Mouse (Mus musculus) layer of hippocampus, postnatal 36 days (tissue): ENCODE results near the gene Bbc3. TPM values are rescaled to one million over a fixed set of nuclear protein-coding genes. Genes with fewer than 3 reads are reported as not detected.
"Not testable (repeated sequence)": the region's sequence is repeated elsewhere in the genome, so short reads cannot be mapped to it uniquely, and the experiment has no call there.

Experiments used
- DNase-seq, 2 experiments: peaks; one replicate each; pipeline ENCODE4 v3.0.0; 2022
- total RNA-seq, 2 experiments: library from RNA; stranded (reverse); gene quantifications; 2 replicates each; pipeline ENCODE4 v1.2.3; 2021

Gene Bbc3
- total RNA-seq, 2 experiments from 2014 or later: 11.3 to 13.0 TPM

- peak; percentile 92 to 94 for DNase-seq
Measured at GRCm38 (mm10) chr7:16294837-16295236, 13.4 kb upstream of the Bbc3 start.

DNA sequence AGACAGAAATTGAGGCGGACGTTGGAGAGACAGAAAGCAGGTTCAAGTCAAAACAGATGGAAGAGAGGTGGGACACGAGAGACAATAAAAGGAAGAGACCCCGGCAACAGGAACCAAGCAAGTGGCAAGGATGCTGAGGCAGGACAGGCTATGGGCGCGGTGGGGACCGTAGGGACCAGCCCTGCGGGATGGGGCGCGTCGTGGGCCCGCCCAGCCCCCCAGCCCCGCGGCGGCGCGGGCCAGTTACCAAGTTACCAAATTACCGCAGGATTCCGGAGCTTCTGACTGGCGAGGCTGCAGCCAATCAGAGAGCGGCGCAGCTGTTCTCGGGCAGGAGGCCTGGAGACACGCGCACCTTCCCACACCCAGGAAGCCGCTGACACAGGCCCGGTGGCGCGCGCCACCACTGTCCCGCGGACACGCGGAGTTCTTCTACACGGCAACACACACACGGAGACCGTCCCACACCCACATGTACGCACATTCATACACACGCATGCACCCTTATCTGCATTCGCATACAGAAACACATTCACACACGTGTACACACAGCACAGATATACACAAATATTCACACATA is 12.8 kb upstream of the Bbc3 start:
- DNase-seq: peak; percentile 77 to 82

GRCm38 (mm10) chr7:16296146-16296545 is 12.0 kb upstream of the Bbc3 start:
- DNase-seq: no peak

- peak; percentile 65 to 77 for DNase-seq
Measured at GRCm38 (mm10) chr7:16296766-16297390, 11.3 kb upstream of the Bbc3 start.

DNA sequence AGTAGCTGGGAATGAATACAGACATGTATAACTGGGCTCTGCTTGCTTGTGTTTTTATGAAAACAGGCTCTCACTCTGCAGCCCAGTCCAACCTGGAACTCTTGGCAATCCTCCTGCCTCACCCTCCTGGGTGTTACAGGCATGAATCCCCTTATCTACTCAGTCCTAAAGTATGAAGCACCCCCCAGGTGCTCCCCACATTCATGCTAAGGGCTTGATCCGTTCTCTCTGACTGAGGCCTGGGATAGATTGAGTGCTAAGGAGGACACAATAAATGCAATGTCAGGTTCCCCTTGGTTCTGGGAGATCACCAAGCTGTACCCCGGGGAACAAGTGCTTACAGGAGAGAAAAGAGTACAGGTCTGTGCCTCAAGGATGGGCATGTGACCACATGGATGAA is 10.6 kb upstream of the Bbc3 start:
- no peak for DNase-seq

- DNase-seq: no peak
Measured at GRCm38 (mm10) chr7:16298927-16299326, 9.3 kb upstream of the Bbc3 start.

DNA sequence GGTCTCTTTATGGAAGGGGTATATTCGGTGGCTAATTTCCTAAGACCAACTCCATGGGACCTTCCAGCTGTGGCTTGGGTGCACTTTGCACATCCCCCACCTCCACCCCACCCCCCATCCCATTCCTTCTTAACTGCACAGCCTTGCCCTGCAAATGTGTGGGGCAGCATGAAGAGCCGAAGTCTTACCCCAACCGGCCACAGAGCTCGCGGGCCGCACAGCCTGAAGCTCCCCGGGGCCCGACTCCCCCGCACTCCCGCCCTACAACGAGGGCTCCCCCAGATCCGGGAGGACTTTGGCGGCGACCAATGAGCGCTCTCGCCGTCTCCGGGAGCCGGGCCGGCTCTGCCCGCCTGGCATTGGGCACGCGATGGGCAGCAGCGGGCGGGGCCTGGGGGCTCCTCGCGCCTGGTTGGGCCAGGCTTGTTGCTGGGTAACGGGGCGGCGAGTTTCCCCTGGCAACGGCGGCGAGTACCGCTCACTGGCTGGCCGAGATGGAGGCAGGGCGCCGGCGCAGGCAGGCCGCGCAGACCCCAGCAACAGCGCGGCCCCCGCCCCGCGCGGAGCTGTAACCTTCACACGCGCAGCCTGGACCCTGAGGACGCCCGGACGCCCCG is 8.7 kb upstream of the Bbc3 start:
- peak; percentile 97 for DNase-seq

DNA sequence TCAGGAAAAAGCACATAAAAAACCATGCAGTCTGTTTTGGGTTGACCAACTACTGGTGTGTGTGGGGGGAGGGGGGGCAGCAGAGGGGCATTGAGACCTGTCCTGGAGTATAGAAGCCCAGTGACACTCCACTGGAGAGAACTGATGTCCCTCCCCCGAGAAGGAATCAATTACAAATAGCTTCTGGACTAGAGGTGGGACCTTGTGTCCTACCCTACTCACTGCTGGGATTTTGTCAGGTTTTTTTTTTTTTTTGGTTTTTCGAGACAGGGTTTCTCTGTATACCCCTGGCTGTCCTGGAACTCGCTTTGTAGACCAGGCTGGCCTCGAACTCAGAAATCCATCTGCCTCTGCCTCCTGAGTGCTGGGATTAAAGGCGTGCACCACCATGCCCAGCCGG is 1.1 kb upstream of the Bbc3 start:
- not testable (repeated sequence) for DNase-seq

DNA sequence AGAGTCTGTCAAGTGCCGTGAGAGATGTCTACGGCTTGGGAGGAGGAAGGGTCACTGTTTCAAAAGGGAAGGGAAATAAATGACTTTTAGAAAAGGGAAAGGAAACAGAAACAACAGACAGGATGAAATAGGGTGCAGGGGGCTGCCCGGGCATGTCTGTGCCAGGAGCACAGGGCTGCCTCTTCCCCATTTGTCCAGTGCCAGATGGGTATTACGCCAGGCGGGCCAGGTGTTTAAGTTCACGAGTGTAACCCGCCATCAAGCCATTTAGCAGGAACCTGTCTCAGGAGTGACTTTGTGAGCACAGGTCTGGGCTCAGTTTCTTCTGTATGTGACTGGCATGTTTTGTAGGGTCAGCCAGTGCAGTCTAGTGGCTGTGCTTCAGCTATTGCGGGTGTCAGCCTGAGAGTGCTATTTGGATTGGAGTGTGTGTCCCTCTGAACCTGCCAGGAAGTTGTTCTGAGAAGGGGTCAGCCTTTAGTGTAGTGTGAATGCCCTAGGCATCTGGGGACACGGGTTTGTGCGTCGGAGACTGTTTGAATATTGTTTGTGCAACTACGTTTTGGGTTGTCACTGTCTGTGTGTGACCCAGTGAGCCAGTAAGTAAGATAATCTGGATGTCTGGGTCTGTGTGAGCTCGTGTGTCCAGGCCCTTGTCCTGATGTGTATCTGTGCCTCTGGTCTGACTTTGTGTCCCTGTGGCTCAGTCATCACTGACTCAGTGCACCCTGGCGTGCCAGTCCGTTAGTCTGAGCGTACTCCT is 543 bp downstream of the Bbc3 start:
- no peak for DNase-seq

DNA sequence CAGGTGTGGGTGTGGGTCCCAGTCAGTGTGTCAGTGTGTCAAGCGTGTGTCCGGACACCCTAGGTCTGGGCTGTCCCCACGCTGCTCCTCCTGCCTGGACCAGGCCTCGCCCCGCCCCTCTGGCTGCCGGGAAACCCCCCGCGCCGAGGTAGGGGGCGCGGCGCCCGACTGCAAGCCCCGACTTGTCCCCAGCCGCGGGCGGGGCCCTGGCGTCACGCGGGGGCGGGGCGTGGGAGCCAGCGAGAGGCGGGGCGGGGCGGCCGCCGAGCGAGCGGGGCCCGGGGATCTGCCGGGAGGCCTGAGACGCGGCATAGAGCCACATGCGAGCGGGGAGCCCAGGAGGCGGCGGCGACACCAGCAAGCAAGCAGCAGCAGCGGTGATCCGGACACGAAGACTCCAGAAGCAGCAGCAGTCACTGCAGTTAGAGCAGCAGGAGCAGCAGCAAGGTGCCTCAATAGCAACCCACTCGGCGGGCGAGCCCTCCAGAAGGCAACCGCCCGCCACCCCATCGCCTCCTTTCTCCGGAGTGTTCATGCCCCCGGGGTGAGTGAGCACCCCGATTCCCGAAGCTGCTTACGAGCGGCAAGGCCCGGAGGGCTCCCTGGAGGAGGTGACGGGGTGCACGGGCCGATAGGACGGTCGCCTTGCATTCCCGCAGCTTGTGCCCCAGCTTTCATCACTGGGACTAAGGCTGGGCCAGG is 1.3 kb downstream of the Bbc3 start:
- DNase-seq: peak; percentile 87

DNA sequence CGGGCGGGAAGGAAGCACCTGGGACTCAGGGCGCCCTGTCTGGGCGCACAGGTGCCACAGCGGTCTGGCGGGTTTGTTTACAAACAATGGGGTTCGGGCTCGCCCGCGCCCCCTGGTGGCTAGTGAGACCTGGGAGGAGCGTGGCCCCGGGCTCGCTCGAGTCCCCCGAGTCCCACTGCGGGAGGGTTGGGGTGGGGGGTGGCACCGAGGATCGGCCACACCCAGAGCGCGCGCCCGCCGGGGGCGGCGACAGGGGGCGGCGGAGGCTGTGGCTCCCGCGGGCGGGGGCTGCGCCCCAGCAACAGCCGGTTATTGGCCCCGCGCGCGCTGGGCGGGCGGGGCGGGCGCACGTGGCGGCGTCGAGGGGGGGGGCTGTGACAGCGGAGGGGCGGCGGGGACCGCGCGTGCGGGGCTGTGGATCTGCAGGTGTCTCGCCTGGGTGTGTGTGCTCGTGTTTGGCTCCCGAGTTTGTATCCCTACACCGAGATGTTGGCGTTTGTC is 1.9 kb downstream of the Bbc3 start:
- DNase-seq: peak; percentile 70 to 76

DNA sequence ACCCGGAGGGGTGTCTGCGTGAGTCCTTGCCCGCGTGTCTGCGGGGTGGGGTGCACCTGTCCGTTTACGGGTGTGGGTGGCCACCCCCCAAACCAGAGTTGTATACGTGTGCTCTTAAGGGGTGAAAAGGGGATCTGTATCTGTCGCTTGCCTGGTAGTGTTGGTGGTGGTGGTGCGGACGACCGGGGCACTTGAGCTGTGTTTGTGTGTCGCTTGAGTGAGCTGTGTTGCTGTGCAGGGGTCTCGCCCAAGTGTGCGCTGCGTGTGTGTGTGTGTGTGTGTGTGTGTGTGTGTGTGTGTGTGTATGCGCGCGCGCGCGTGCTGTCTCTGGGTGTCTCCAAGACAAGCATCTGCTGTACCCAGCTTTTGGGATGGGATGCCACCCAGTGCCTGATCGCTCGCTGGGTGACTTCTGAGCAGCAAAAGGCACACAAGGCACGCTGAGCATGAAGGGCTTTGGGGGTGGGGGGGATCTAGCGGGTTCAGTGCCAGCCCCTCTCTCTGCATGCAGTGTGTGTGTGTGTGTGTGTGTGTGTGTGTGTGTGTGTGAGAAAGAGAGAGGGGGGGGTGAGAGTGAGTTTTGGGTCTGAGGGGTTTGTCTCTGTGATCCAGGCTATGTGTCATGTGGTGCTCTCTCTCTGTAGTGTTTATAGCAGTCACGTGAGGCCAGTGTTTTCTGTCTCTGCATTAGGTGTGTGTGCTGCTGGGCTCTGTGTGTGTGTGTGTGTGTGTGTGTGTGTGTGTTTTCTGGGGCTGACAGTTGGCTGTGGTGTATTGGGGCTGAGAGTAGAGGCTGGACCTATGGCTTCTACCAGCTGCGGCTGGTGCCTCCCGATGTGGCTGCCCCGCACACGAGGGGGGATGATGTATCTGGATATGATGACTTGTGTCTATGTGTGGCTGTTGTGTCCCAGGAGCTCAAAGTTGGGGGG is 2.6 kb downstream of the Bbc3 start:
- peak; percentile 55 to 58 for DNase-seq

DNA sequence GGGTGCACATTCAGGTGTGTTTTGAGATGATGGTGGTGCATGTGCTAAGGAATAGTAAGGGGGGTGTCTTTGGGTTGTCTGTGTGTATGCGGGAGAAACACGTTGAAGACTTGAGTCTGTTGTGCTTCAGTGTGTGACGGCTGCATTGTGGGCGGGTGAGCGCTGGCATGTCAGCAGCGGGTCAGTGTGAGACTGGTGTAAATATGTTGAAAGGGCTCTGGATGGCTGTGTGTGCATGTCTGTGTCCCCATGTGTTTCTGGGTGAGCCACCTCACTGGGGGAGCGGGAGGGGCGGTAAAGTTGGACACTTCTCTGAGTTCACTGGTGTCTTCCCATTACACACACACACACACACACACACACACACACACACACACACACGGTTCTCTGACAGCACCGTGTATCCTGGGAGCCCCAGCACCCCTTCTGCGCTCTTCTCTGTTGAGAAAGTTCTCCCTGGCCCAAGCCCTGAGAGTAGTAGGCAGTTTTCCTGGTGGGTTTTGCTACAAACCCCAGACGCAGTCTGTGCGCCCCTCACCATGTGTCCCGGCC is 3.3 kb downstream of the Bbc3 start:
- peak in 1 of 2 experiments; percentile 33 for DNase-seq

- peak in 1 of 2 experiments; percentile 19 for DNase-seq
Measured at GRCm38 (mm10) chr7:16312011-16312671, 3.9 kb downstream of the Bbc3 start.

DNA sequence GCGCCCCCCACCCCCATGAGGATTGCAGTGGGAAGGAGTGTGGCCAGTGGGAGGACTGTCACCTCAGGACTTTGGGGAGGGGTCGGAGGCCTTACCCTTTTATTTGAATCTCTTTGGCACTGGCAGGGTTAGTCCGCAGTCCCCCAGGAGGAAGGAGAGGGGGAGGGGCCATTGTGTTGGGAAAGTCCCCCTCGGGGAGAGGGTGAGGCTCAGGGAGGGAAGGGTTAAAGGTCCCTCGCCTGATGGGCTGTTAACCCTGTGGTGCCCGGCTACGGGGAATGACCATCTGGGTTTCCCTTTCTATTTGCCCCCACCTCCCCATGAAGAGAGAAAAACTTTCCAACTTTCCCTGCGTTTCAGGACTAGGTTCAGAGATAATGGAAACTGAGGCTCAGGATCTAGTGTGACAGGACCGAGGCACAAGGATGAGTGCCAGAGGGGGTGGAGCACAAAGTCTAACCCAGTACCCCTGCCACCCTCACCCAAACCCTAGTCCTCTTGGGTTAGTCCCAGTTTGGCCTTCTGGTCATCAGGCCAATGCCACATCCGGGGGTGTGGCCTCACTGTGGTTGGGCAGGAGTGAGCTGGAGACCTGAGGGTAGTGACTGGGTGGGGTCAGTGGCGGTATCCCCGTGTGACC is 4.6 kb downstream of the Bbc3 start:
- peak in 1 of 2 experiments; percentile 18 for DNase-seq

- peak; percentile 64 to 68 for DNase-seq
Measured at GRCm38 (mm10) chr7:16313481-16314220, 5.5 kb downstream of the Bbc3 start.

DNA sequence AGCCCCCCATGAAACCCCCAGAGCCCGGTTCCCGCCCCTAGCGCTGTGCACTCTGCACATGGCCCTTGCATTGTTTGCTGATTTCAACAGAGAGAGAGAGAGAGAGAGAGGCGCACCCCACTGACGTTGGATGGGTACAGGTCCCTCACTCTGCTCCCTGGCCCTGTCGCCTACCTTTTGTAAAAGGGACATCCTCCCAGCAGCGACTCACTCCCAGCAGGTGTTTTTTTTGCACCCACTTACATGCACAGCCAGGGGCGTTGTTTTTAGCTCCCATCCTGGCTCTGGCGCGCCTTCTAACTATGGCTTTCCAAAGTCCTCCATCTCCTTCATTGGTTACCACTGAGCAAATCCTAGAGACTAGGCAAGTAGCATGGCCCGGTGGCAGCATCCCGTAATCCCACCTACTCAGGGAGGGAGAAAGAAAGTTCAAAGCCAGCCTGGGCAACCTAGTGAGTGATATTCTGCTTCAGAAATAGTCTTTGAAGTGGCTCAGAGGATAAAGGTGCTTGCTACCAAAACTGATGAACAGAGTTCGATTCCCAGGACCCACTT is 6.1 kb downstream of the Bbc3 start:
- DNase-seq: no peak

GRCm38 (mm10) chr7:16315222-16315759 is 7.1 kb downstream of the Bbc3 start:
- DNase-seq: no peak
